Mouse (Mus musculus) c-Kit-positive CD71-positive TER-119-positive erythroid progenitor cells, embryonic 14.5 days (primary cell): ENCODE data around the gene Zcchc13.

Source experiments
- DNase-seq: peaks from one replicate; pipeline ENCODE4 v3.0.0-alpha.2; 2013; ENCODE audit warnings: low spot score

Gene Zcchc13

GRCm38 (mm10) chrX:103630303-103630702, at the start of gene Zcchc13:
Zcchc13 (plus strand) TSS chrX:103630586.
- no peak for DNase-seq

- peak; percentile 11 for DNase-seq
Observed at GRCm38 (mm10) chrX:103584262-103584661, 46.1 kb upstream of the Zcchc13 start.

GRCm38 (mm10) chrX:103592056-103592455, 38.3 kb upstream of the Zcchc13 start:
- no peak for DNase-seq

- DNase-seq, result no peak
Observed at GRCm38 (mm10) chrX:103602553-103602952, 27.8 kb upstream of the Zcchc13 start.

- no peak for DNase-seq
Observed at GRCm38 (mm10) chrX:103604211-103604610, 26.2 kb upstream of the Zcchc13 start.

- no peak for DNase-seq
Observed at GRCm38 (mm10) chrX:103605473-103605872, 24.9 kb upstream of the Zcchc13 start.

GRCm38 (mm10) chrX:103610401-103610800, 20.0 kb upstream of the Zcchc13 start:
- DNase-seq, result no peak

- DNase-seq, result no peak
Observed at GRCm38 (mm10) chrX:103611462-103611861, 18.9 kb upstream of the Zcchc13 start.

- no peak for DNase-seq
Observed at GRCm38 (mm10) chrX:103614700-103615233, 15.6 kb upstream of the Zcchc13 start.

- no peak for DNase-seq
Observed at GRCm38 (mm10) chrX:103615453-103615852, 14.9 kb upstream of the Zcchc13 start.

GRCm38 (mm10) chrX:103616162-103616535, 14.2 kb upstream of the Zcchc13 start:
- DNase-seq, result peak; percentile 62

GRCm38 (mm10) chrX:103616536-103617404, 13.6 kb upstream of the Zcchc13 start:
- DNase-seq, result peak; percentile 74

- DNase-seq, result no peak
Observed at GRCm38 (mm10) chrX:103617405-103618095, 12.8 kb upstream of the Zcchc13 start.

GRCm38 (mm10) chrX:103621799-103622198, 8.6 kb upstream of the Zcchc13 start:
- DNase-seq, result peak; percentile 52

- peak; percentile 94 for DNase-seq
Observed at GRCm38 (mm10) chrX:103622260-103622934, 8.0 kb upstream of the Zcchc13 start.

- no peak for DNase-seq
Observed at GRCm38 (mm10) chrX:103622935-103623280, 7.5 kb upstream of the Zcchc13 start.

GRCm38 (mm10) chrX:103623411-103623845, 7.0 kb upstream of the Zcchc13 start:
- DNase-seq, result peak; percentile 25

- peak; percentile 27 for DNase-seq
Observed at GRCm38 (mm10) chrX:103624426-103625168, 5.8 kb upstream of the Zcchc13 start.

GRCm38 (mm10) chrX:103628890-103629289, 1.5 kb upstream of the Zcchc13 start:
- no peak for DNase-seq

GRCm38 (mm10) chrX:103633895-103634294, 3.5 kb downstream of the Zcchc13 start:
- DNase-seq, result no peak

GRCm38 (mm10) chrX:103636021-103636420, 5.6 kb downstream of the Zcchc13 start:
- DNase-seq, result no peak

GRCm38 (mm10) chrX:103638566-103638965, 8.2 kb downstream of the Zcchc13 start:
- no peak for DNase-seq
